Mouse (Mus musculus): Measurements from ENCODE around the gene Sri. TPM values are rescaled to one million over a fixed set of nuclear protein-coding genes. Genes with fewer than 3 reads are reported as not detected.
"Not testable (repeated sequence)": the region's sequence is repeated elsewhere in the genome, so short reads cannot be mapped to it uniquely, and the experiment has no call there.

The Sri gene
- total RNA-seq (2021) = 72.0 and 128 TPM in 2 replicates
- long read RNA-seq, transcript Sri-205 (8 exons, 2,251 nt) = major isoform, 62 of 71 reads
- long read RNA-seq, partial matches to known transcripts = 1 of 71 reads
- long read RNA-seq, other reads (novel, unspliced or antisense) = 6 of 71 reads

- DNase-seq = no peak
These were observed at the start of gene Sri for GRCm38 (mm10) chr5:8045855-8046254. TSS of gene Sri (plus strand) at chr5:8046078.

GRCm38 (mm10) chr5:7996401-7997044 is 49.4 kb upstream of the Sri start:
- DNase-seq = no peak

GRCm38 (mm10) chr5:7997086-7997485 is 48.8 kb upstream of the Sri start:
- no peak for DNase-seq

GRCm38 (mm10) chr5:8000466-8000865 is 45.4 kb upstream of the Sri start:
- no peak for DNase-seq

- DNase-seq = no peak
These were observed 43.1 kb upstream of the Sri start for GRCm38 (mm10) chr5:8002827-8003226.

- no peak for DNase-seq
These were observed 32.6 kb upstream of the Sri start for GRCm38 (mm10) chr5:8013276-8013675.

GRCm38 (mm10) chr5:8034596-8034995 is 11.3 kb upstream of the Sri start:
- not testable (repeated sequence) for DNase-seq

GRCm38 (mm10) chr5:8053827-8054226 is 7.9 kb downstream of the Sri start:
- DNase-seq = no peak

- DNase-seq = no peak
These were observed 9.8 kb downstream of the Sri start for GRCm38 (mm10) chr5:8055721-8056129.

- DNase-seq = peak; percentile 93
These were observed 10.5 kb downstream of the Sri start for GRCm38 (mm10) chr5:8056141-8057017.

GRCm38 (mm10) chr5:8057018-8057323 is 11.1 kb downstream of the Sri start:
- DNase-seq = no peak

GRCm38 (mm10) chr5:8058056-8058455 is 12.2 kb downstream of the Sri start:
- no peak for DNase-seq

- no peak for DNase-seq
These were observed 16.6 kb downstream of the Sri start for GRCm38 (mm10) chr5:8062469-8062868.

- no peak for DNase-seq
These were observed 17.3 kb downstream of the Sri start for GRCm38 (mm10) chr5:8063207-8063606.

- no peak for DNase-seq
These were observed 27.5 kb downstream of the Sri start for GRCm38 (mm10) chr5:8073406-8073805.

- no peak for DNase-seq
These were observed 28.2 kb downstream of the Sri start for GRCm38 (mm10) chr5:8073901-8074561.

- DNase-seq = no peak
These were observed 31.6 kb downstream of the Sri start for GRCm38 (mm10) chr5:8077481-8077880.

GRCm38 (mm10) chr5:8082800-8083509 is 37.1 kb downstream of the Sri start:
- DNase-seq = no peak

- DNase-seq = no peak
These were observed 39.8 kb downstream of the Sri start for GRCm38 (mm10) chr5:8085661-8086060.

- DNase-seq = no peak
These were observed 42.3 kb downstream of the Sri start for GRCm38 (mm10) chr5:8088147-8088546.

- no peak for DNase-seq
These were observed 49.0 kb downstream of the Sri start for GRCm38 (mm10) chr5:8094921-8095320.

- DNase-seq = no peak
These were observed 49.8 kb downstream of the Sri start for GRCm38 (mm10) chr5:8095689-8096088.
